In the genomic region with DNA sequence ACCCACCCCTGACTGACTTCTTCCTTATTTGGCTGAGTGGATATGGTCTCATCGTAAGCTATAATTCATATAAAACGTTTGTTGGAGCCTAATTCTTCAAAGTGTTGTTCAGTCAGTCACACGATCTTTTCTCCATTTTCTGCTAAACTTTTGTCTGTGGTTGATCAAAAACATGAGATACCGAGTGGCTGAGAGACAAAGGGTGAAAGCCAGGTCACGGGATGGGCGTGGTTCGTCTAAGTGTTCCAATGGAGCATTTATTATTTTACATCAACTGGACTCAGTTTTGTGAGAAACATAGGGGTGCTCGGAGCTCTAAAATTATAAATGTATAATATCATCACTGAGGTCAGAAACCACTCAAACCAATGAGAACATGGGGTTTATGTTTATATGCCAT, we compare ENCODE assay signal across 18 mouse cellular contexts.
"Had no signal": no experiment of that assay in that cellular context is flagged by ENCODE, and none has a peak within 500 bp of the region (broad histone marks: within the 10 kb centered on the region; RNA-seq: fewer than 3 reads in every experiment).

No protein-coding gene starts in this region.

- H3K4me1 ChIP-seq: neural tube, embryonic 15.5 days had no signal

- H3K9me3 ChIP-seq: midbrain, embryonic 10.5 days; midbrain, embryonic 12.5 days; neural tube, embryonic 13.5 days; neural tube, embryonic 15.5 days had no signal

- H3K4me3 ChIP-seq: midbrain, embryonic 10.5 days; midbrain, embryonic 12.5 days; myocyte; neural tube, embryonic 13.5 days; neural tube, embryonic 15.5 days had no signal

- DNase-seq: lung, adult 18-20 months; lung, embryonic 14.5 days; lung, postnatal 10 days; lung, postnatal 4 days; midbrain, embryonic 14.5 days; retina, postnatal 1 day; right cerebral cortex, adult 18-20 months; right cerebral cortex, postnatal 25 days; right cerebral cortex, postnatal 4 days; spleen, adult 18-20 months; thymus, adult 18-20 months; thymus, postnatal 14 days; thymus, postnatal 36 days had no signal

- H3K27ac ChIP-seq: midbrain, embryonic 10.5 days; midbrain, embryonic 12.5 days; neural tube, embryonic 13.5 days; neural tube, embryonic 15.5 days had no signal

- H3K9ac ChIP-seq: lung, embryonic 14.5 days; midbrain, embryonic 12.5 days; neural tube, embryonic 13.5 days; neural tube, embryonic 15.5 days had no signal

- H3K36me3 ChIP-seq: midbrain, embryonic 10.5 days; midbrain, embryonic 12.5 days; neural tube, embryonic 13.5 days; neural tube, embryonic 15.5 days had no signal

- H3K27me3 ChIP-seq: midbrain, embryonic 12.5 days; neural tube, embryonic 13.5 days; neural tube, embryonic 15.5 days had no signal
